Mouse (Mus musculus) midbrain, postnatal 0 days (tissue): Measurements from ENCODE around the gene Zfp580. TPM values are rescaled to one million over a fixed set of nuclear protein-coding genes. Genes with fewer than 3 reads are reported as not detected.
"Not testable (repeated sequence)": the region's sequence is repeated elsewhere in the genome, so short reads cannot be mapped to it uniquely, and the experiment has no call there.

ENCODE experiments used
- ATAC-seq: fragments of 200-750 bp; cut with Nextera tagmentation; 2 replicates; pipeline ENCODE4 v1.8.0; 2017; ENCODE audit warnings: moderate number of reproducible peaks, mild to moderate bottlenecking, moderate TSS enrichment, moderate library complexity; ENCODE audit not compliant: low FRiP score
- DNase-seq: peaks from one replicate; pipeline ENCODE4 v3.0.0-alpha.2; 2015; ENCODE audit warnings: low spot score
- H3K27ac ChIP-seq: fragments of 300-500 bp; sonication (generic); 2 replicates; pipeline ENCODE4 v1.5.1; 2014; ENCODE audit warnings: low read depth, mild to moderate bottlenecking, low read length, mixed read lengths
- H3K27me3 ChIP-seq: fragments of 300-500 bp; sonication (generic); 2 replicates; pipeline ENCODE4 v1.6.1; 2014; ENCODE audit warnings: low read length, control low read depth, mixed read lengths; ENCODE audit not compliant: insufficient read depth
- H3K36me3 ChIP-seq: fragments of 300-500 bp; sonication (generic); 2 replicates; pipeline ENCODE4 v1.6.1; 2014; ENCODE audit warnings: low read length, control low read depth, mixed read lengths; ENCODE audit not compliant: insufficient read depth
- H3K4me1 ChIP-seq: fragments of 300-500 bp; sonication (generic); 2 replicates; pipeline ENCODE4 v1.6.1; 2014; ENCODE audit warnings: mild to moderate bottlenecking, control low read depth, antibody characterized with exemption, low read length, mixed read lengths; ENCODE audit not compliant: insufficient read depth
- H3K4me2 ChIP-seq: fragments of 300-500 bp; sonication (generic); 2 replicates; pipeline ENCODE4 v1.6.1; 2014; ENCODE audit warnings: low read depth, mild to moderate bottlenecking, low read length, mixed read lengths; ENCODE audit not compliant: poor library complexity, severe bottlenecking
- H3K4me3 ChIP-seq: fragments of 300-500 bp; sonication (generic); 2 replicates; pipeline ENCODE4 v1.5.1; 2014; ENCODE audit warnings: low read depth, mild to moderate bottlenecking, low read length, moderate library complexity
- H3K9ac ChIP-seq: fragments of 300-500 bp; sonication (generic); replicated peaks from 2 replicates; pipeline ENCODE4 v1.6.1; 2014; ENCODE audit warnings: mild to moderate bottlenecking, low read length, moderate library complexity, mixed read lengths; ENCODE audit not compliant: poor library complexity, severe bottlenecking
- H3K9me3 ChIP-seq: fragments of 300-500 bp; sonication (generic); 2 replicates; pipeline ENCODE4 v1.6.1; 2016; ENCODE audit warnings: low read length, control low read depth
- CTCF ChIP-seq: IDR thresholded peaks from 2 replicates; pipeline ENCODE4 v1.5.1; 2016; ENCODE audit warnings: antibody characterized with exemption, mild to moderate bottlenecking
- WGBS: fragments of 180-500 bp; shearing (Covaris S2); extraction: QIAGEN DNeasy Blood & Tissue Kit; methylation state at CpG from one replicate; pipeline ENCODE4 v1.1.7; 2014; 5-methylcytosine and 5-hydroxymethylcytosine counted together
- polyA plus RNA-seq: library from polyadenylated mRNA; unstranded; fragments of >200 nt; fragmentation: Nextera tagmentation; extraction: Ambion mirVana; gene quantifications from 2 replicates; pipeline ENCODE4 v1.2.1, GENCODE M21; 2015
- total RNA-seq: library from RNA; depleted of rRNA; stranded (reverse); fragments of >200 nt; gene quantifications from 2 replicates; pipeline ENCODE4 v1.2.3, GENCODE M21; 2014; rRNA removed

Gene Zfp580
- 55.6 and 77.7 TPM in 2 replicates for total RNA-seq
- polyA plus RNA-seq: 154 and 157 TPM in 2 replicates

DNA sequence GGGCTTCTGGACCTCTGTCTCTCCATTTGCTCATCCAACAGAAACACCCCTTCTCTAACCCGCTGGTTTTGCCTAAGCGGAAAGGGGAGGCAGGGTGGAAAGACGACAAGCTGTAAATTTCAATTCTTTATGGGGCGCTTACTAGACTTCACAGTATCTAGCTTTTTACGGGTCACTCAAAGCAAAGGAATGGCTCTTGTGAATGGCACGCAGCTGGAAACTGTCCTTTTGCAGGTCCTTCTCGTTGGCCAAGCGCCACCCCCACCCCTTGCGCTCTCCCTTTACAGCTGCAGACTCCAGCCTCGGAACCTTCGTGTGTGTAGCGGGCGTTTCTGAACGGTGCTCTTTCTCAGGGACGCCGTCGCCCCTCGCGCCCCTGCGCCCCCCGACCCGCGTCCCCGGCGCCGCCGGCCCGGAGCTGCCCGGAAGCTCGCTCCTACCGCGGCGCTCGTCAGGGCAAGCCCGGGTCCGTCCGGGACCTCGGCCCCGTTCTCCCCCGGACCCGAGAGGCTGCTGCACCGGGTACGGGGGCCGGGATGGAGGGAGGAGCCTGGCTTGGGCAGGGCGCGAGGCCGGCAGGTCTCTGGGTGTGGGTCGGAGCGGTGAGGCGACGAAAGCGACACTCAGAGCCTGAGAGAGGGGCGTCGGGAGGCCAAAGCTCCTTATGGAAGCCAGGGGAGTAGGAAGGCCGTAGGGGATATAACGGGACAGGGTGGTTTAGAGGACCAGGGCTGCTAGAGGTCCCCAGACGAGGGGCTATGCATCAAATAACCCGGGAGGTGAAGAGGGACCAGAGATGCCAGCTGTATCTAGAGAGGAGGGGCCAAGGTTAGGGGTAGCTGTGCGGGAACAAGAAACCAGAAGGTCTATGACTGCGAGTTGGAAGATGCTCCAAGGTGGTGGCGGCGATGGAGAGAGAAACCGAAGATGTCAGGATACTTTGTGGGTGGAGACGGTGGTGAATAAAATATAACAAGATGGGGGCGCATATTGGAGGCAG lies at the start of gene Zfp580:
Zfp580 (plus strand) TSS at position 346 of the 1,000 bp plus-strand sequence.
- Histone ChIP-seq H3K4me1 (peaks cover 22% of the 10 kb centered on the region; the same call in 1 of the 2 replicates), H3K36me3 (no peaks in the 10 kb centered on the region)

DNA sequence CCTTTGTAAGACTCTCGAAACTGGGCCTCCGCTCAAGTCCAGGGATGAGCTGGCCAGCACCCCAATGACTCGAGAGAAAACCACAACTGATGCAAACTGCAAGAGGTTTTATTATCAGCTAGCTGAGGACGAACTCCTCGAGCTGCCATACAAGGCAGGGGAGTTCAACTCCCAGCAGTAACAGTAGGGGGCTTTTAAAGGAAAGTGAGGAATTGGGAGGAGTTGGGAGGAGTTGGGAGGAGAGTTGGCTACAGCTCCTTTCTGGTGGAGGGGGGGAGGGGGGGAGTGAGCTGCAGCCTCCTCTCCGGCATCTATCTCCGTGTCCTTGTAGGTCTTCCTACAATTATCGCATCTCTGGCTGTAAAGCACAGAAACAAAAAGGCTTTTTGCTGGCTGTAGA lies 48.5 kb upstream of the Zfp580 start:
- H3K9ac ChIP-seq, H3K9me3 ChIP-seq, H3K4me1 ChIP-seq, H3K4me2 ChIP-seq, ATAC-seq, DNase-seq, H3K27ac ChIP-seq, H3K4me3 ChIP-seq, H3K27me3 ChIP-seq: not testable (repeated sequence)
- H3K36me3 ChIP-seq: peaks cover 11% of the 10 kb centered on the region
- WGBS: 70% methylated on average over 8 of the region's 8 CpGs

More for the DNA sequence above, at the start of gene Zfp580:
- H3K4me2 ChIP-seq: peak within 1 kb of the TSS; percentile 67
- H3K9me3 ChIP-seq: no peaks in the 10 kb centered on the region
- DNase-seq (peak; percentile 86), ATAC-seq (peak; percentile 84)
- no peak for TF ChIP-seq CTCF
- peak within 1 kb of the TSS; percentile 91 for H3K9ac ChIP-seq
- H3K4me3 ChIP-seq: peak within 1 kb of the TSS; percentile 78
- under 1% methylated on average over 56 of the region's 65 CpGs for WGBS
- peaks cover 7% of the 10 kb centered on the region; the same call in 1 of the 2 replicates for H3K27me3 ChIP-seq
- peak within 1 kb of the TSS; percentile 90 for H3K27ac ChIP-seq

DNA sequence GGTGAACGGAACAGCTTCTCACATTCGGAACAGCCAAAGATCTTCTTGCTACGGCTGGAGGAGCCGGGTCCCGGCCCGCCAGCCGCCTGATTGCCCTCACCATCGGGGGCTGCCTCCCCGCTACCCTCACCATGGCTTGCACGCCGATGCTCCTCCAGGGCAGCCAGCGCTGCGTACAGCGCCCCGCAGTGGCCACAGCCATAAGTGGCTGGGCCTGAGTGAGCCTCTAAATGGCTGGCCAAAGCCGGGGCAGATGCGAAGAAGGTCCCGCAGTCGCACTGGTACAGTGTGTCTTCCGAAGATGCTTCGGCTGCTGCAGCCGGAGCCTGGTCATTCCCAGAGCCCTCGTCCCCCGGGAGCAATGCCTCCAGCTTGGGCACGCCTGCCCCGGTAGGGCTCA lies 43.1 kb upstream of the Zfp580 start:
- H3K4me1 ChIP-seq: no peaks in the 10 kb centered on the region
- H3K4me2 ChIP-seq: no peak overlapping the region
- H3K27me3 ChIP-seq: no peaks in the 10 kb centered on the region
- no peak overlapping the region for H3K27ac ChIP-seq
- no peak for ATAC-seq
- H3K4me3 ChIP-seq: no peak overlapping the region
- TF ChIP-seq CTCF: 0 out of 2 replicates have a peak, but pooled peaks have one; percentile 10
- peaks cover 55% of the 10 kb centered on the region for H3K36me3 ChIP-seq
- DNase-seq: no peak
- H3K9me3 ChIP-seq: no peaks in the 10 kb centered on the region
- no peak overlapping the region for H3K9ac ChIP-seq
- 94% methylated on average over 26 of the region's 26 CpGs for WGBS

DNA sequence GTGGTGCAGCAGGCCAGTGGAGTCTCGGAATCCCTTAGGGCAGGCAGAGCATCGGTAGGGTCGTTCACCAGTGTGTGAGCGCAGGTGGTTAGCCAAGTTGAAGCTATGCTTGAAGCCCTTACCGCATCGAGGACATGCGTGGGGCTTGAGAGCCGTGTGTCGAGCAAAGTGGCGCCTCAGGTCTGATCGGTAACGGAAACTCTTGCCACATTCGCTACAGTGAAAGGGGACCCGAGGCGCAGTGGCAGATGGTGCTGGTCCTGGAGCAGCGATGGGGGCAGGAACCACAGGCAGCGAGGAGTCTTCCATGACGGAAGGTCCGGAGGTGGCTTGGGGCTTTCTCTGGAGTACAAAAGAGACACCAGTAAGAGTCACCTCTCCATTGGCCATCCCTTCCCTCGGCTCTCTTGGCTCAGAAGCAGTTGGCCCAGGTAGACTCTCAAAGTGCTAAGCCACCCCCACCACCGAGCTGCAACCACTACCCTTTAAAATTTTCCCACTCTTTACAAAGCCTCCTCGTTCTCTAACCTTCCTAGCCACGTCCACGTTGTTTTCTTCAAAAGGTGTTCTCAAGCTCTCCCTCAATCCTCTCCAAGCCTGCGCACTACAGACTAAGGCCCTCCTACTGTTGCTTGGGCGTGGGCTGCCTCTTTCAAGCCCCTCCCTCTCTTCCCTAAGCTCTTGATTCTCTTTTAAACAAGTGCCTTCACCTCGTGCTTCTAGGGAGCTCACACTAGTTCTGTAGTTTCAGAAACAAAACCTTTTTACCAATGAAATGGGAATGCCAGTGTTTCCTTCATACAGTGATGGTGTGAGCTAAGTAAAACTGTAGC lies 38.4 kb upstream of the Zfp580 start:
- ATAC-seq (no peak), DNase-seq (no peak)
- H3K27ac ChIP-seq: no peak overlapping the region
- no peak overlapping the region for H3K4me3 ChIP-seq
- TF ChIP-seq CTCF: no peak
- H3K9ac ChIP-seq: no peak overlapping the region
- no peaks in the 10 kb centered on the region for H3K9me3 ChIP-seq
- H3K36me3 ChIP-seq: peaks cover 43% of the 10 kb centered on the region
- no peaks in the 10 kb centered on the region for H3K27me3 ChIP-seq
- 92% methylated on average over 27 of the region's 27 CpGs for WGBS
- H3K4me2 ChIP-seq: no peak overlapping the region
- no peaks in the 10 kb centered on the region for H3K4me1 ChIP-seq

DNA sequence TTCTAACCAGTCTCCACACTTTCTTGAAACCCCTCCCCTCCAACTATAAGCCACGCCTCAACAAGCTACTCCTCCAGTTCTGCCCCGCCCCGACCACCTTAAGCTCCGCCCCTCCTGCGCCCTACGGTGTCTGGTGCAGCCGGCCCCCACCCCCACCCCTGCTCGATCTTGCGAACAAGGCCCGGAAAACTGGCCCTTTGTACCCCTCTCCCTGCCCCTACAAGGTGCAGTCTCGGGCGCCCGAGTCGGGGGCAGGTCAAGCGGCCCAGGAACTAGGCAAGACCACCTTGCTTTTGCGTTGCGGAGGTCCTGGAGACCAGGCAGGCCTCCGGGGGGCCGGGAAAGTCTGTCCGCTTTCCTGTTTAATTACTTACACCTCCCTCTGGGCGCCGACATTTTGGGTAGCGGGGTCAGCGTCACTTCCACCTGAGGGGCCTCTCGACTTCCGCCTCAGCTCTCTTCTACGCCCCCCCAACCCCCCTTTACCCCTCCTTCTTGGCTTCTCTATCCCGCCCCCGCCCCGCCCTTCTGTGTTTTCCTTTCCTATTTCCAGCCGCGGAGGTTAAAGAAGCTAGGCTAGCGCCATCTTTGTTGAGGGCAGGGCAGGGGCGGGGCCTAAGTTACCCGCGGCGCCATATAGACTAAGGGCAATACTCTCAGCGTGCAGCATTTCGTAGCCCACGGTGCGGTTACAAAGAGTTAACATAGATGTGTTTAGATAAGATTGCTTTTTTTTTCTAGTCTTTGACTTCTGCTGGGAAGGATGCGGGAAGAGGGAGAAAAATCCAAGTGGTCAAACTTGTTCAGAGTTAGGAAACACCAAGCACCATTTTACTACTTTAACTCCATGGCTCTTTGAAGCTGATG lies 36.9 kb upstream of the Zfp580 start, which contains the start of the genes Zfp524 and Fiz1:
Zfp524 (plus strand) TSS at position 165 of the 867 bp plus-strand sequence.
Fiz1 (minus strand) TSS at position 447 of the 867 bp plus-strand sequence.
- DNase-seq (peak; percentile 98), ATAC-seq (peak; percentile 86)
- Histone ChIP-seq H3K27ac (peak within 1 kb of the TSS; percentile 97), H3K9ac (peak within 1 kb of the TSS; percentile 92), H3K36me3 (peaks cover 27% of the 10 kb centered on the region), H3K27me3 (no peaks in the 10 kb centered on the region), H3K4me1 (no peaks in the 10 kb centered on the region), H3K9me3 (no peaks in the 10 kb centered on the region), H3K4me2 (peak within 1 kb of the TSS; percentile 73), H3K4me3 (peak within 1 kb of the TSS; percentile 85)
- no peak for TF ChIP-seq CTCF
- under 1% methylated on average over 40 of the region's 42 CpGs for WGBS
